Mouse (Mus musculus): ENCODE measurements around the gene Bex6.

DNA sequence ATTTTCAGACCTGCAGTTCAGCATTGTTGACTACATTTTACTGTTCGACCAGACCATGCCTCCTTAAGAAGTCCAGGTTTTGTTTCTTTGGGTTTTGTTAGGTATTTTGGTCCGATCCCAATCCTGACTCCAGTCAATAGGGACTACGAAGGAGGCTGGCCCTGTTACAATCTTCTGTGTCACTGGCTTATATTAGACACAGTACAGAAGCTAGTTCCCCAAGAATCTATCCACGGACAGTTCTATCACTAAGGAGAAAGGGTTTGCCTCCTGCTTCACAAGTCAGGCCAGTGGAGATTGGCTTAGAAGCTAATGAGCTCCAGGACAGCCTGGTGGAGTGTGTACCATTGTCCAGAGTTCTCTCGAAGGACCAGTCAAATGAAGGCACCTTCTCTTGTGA, 15.7 kb upstream of the Bex6 start:
- TF ChIP-seq POLR2A (IDR thresholded peaks at IDR 0.05; ENCODE audit: insufficient read depth, low read length) (no peak), CTCF (IDR thresholded peaks at IDR 0.05; ENCODE audit: low read depth, low read length) (no peak)

All from ES-Bruce4 (cell line).